Mouse (Mus musculus): ENCODE data around the gene Psen2.

- TF ChIP-seq CTCF (IDR thresholded peaks at IDR 0.05; ENCODE audit: borderline replicate concordance, control insufficient read depth, extremely low read depth, insufficient read depth, low read length, poor library complexity) (no peak), POLR2A (IDR thresholded peaks at IDR 0.05; ENCODE audit: control insufficient read depth, extremely low read depth, insufficient read depth, low read length, poor library complexity) (no peak)
Measured at GRCm38 (mm10) chr1:180260886-180261285, 2.4 kb downstream of the Psen2 start.

All from thymus, adult 2 months (tissue).